Mouse (Mus musculus): Measurements from ENCODE around the gene Cryga. TPM values are rescaled to one million over a fixed set of nuclear protein-coding genes. Genes with fewer than 3 reads are reported as not detected.

Gene Cryga
- polyA plus RNA-seq, 1 experiment, result 0.38 TPM

- no peaks in the 10 kb centered on the region for H3K27me3 ChIP-seq (ENCODE audit: control insufficient read depth, insufficient read depth, low read length)
- H3K4me1 ChIP-seq (replicated peaks; ENCODE audit: control insufficient read depth, insufficient read depth, low read length), result no peaks in the 10 kb centered on the region
- WGBS, result 81% methylated on average over 3 of the region's 3 CpGs
- H3K27ac ChIP-seq (ENCODE audit: control insufficient read depth, insufficient read depth, low read length), result no peak overlapping the region
- H3K4me3 ChIP-seq (ENCODE audit: control insufficient read depth, insufficient read depth, low read length), result no peak overlapping the region
- no peak for TF ChIP-seq CTCF (IDR thresholded peaks at IDR 0.05; ENCODE audit: borderline replicate concordance, control insufficient read depth, extremely low read depth, insufficient read depth, low read length, poor library complexity)
- TF ChIP-seq POLR2A (IDR thresholded peaks at IDR 0.05; ENCODE audit: control insufficient read depth, extremely low read depth, insufficient read depth, low read length, poor library complexity), result no peak
- no peaks in the 10 kb centered on the region for H3K36me3 ChIP-seq (ENCODE audit: control insufficient read depth, insufficient read depth, low read length)
- DNase-seq, result no peak
These were observed 6.2 kb downstream of the Cryga start for GRCm38 (mm10) chr1:65096953-65097352.

- no peaks in the 10 kb centered on the region for H3K4me1 ChIP-seq (replicated peaks; ENCODE audit: control insufficient read depth, insufficient read depth, low read length)
- 98% methylated on average over 3 of the region's 3 CpGs for WGBS
- H3K27ac ChIP-seq (ENCODE audit: control insufficient read depth, insufficient read depth, low read length), result no peak overlapping the region
- H3K4me3 ChIP-seq (ENCODE audit: control insufficient read depth, insufficient read depth, low read length), result no peak overlapping the region
- TF ChIP-seq CTCF (IDR thresholded peaks at IDR 0.05; ENCODE audit: borderline replicate concordance, control insufficient read depth, extremely low read depth, insufficient read depth, low read length, poor library complexity) (no peak), POLR2A (IDR thresholded peaks at IDR 0.05; ENCODE audit: control insufficient read depth, extremely low read depth, insufficient read depth, low read length, poor library complexity) (no peak)
- DNase-seq, result no peak
- H3K27me3 ChIP-seq (ENCODE audit: control insufficient read depth, insufficient read depth, low read length), result no peaks in the 10 kb centered on the region
- no peaks in the 10 kb centered on the region for H3K36me3 ChIP-seq (ENCODE audit: control insufficient read depth, insufficient read depth, low read length)
These were observed 11.6 kb downstream of the Cryga start for GRCm38 (mm10) chr1:65091566-65091965.

- no peak for DNase-seq
These were observed 12.8 kb downstream of the Cryga start for GRCm38 (mm10) chr1:65090370-65090769.

GRCm38 (mm10) chr1:65088567-65089356 lies 14.4 kb downstream of the Cryga start:
- TF ChIP-seq POLR2A (IDR thresholded peaks at IDR 0.05; ENCODE audit: control insufficient read depth, extremely low read depth, insufficient read depth, low read length, poor library complexity), result no peak
- TF ChIP-seq CTCF (IDR thresholded peaks at IDR 0.05; ENCODE audit: borderline replicate concordance, control insufficient read depth, extremely low read depth, insufficient read depth, low read length, poor library complexity), result no peak
- Histone ChIP-seq H3K36me3 (ENCODE audit: control insufficient read depth, insufficient read depth, low read length) (no peaks in the 10 kb centered on the region), H3K4me3 (ENCODE audit: control insufficient read depth, insufficient read depth, low read length) (no peak overlapping the region), H3K27me3 (ENCODE audit: control insufficient read depth, insufficient read depth, low read length) (no peaks in the 10 kb centered on the region), H3K4me1 (replicated peaks; ENCODE audit: control insufficient read depth, insufficient read depth, low read length) (no peaks in the 10 kb centered on the region), H3K27ac (ENCODE audit: control insufficient read depth, insufficient read depth, low read length) (no peak overlapping the region)
- no peak for DNase-seq
- WGBS, result 78% methylated on average over 6 of the region's 6 CpGs

More at GRCm38 (mm10) chr1:65090370-65090769, 12.8 kb downstream of the Cryga start:
- 43% methylated on average over 2 of the region's 2 CpGs for WGBS
- no peaks in the 10 kb centered on the region for H3K36me3 ChIP-seq (ENCODE audit: control insufficient read depth, insufficient read depth, low read length)
- no peak overlapping the region for H3K27ac ChIP-seq (ENCODE audit: control insufficient read depth, insufficient read depth, low read length)
- no peak for TF ChIP-seq CTCF (IDR thresholded peaks at IDR 0.05; ENCODE audit: borderline replicate concordance, control insufficient read depth, extremely low read depth, insufficient read depth, low read length, poor library complexity)
- no peak for TF ChIP-seq POLR2A (IDR thresholded peaks at IDR 0.05; ENCODE audit: control insufficient read depth, extremely low read depth, insufficient read depth, low read length, poor library complexity)
- H3K4me3 ChIP-seq (ENCODE audit: control insufficient read depth, insufficient read depth, low read length), result no peak overlapping the region
- no peaks in the 10 kb centered on the region for H3K27me3 ChIP-seq (ENCODE audit: control insufficient read depth, insufficient read depth, low read length)
- no peaks in the 10 kb centered on the region for H3K4me1 ChIP-seq (replicated peaks; ENCODE audit: control insufficient read depth, insufficient read depth, low read length)

GRCm38 (mm10) chr1:65082188-65082587 lies 21.0 kb downstream of the Cryga start, which contains the start of gene Crygb:
Crygb (minus strand) TSS chr1:65082288.
- H3K27me3 ChIP-seq (ENCODE audit: control insufficient read depth, insufficient read depth, low read length), result no peaks in the 10 kb centered on the region
- TF ChIP-seq CTCF (IDR thresholded peaks at IDR 0.05; ENCODE audit: borderline replicate concordance, control insufficient read depth, extremely low read depth, insufficient read depth, low read length, poor library complexity) (no peak), POLR2A (IDR thresholded peaks at IDR 0.05; ENCODE audit: control insufficient read depth, extremely low read depth, insufficient read depth, low read length, poor library complexity) (no peak)
- no peak for DNase-seq
- no peak within 1 kb of the TSS for H3K27ac ChIP-seq (ENCODE audit: control insufficient read depth, insufficient read depth, low read length)
- no peak within 1 kb of the TSS for H3K4me3 ChIP-seq (ENCODE audit: control insufficient read depth, insufficient read depth, low read length)
- 58% methylated on average over 7 of the region's 7 CpGs for WGBS
- no peaks in the 10 kb centered on the region for H3K4me1 ChIP-seq (replicated peaks; ENCODE audit: control insufficient read depth, insufficient read depth, low read length)
- H3K36me3 ChIP-seq (ENCODE audit: control insufficient read depth, insufficient read depth, low read length), result no peaks in the 10 kb centered on the region

GRCm38 (mm10) chr1:65075607-65076006 lies 27.6 kb downstream of the Cryga start:
- Histone ChIP-seq H3K36me3 (ENCODE audit: control insufficient read depth, insufficient read depth, low read length) (no peaks in the 10 kb centered on the region), H3K4me3 (ENCODE audit: control insufficient read depth, insufficient read depth, low read length) (no peak overlapping the region), H3K4me1 (replicated peaks; ENCODE audit: control insufficient read depth, insufficient read depth, low read length) (no peaks in the 10 kb centered on the region), H3K27me3 (ENCODE audit: control insufficient read depth, insufficient read depth, low read length) (no peaks in the 10 kb centered on the region), H3K27ac (ENCODE audit: control insufficient read depth, insufficient read depth, low read length) (no peak overlapping the region)
- WGBS, result 35% methylated on average over 5 of the region's 5 CpGs
- TF ChIP-seq CTCF (IDR thresholded peaks at IDR 0.05; ENCODE audit: borderline replicate concordance, control insufficient read depth, extremely low read depth, insufficient read depth, low read length, poor library complexity) (no peak), POLR2A (IDR thresholded peaks at IDR 0.05; ENCODE audit: control insufficient read depth, extremely low read depth, insufficient read depth, low read length, poor library complexity) (no peak)
- DNase-seq, result no peak

Data from thymus, adult 2 months (tissue).